Mouse (Mus musculus) limb, embryonic 11.5 days (tissue): ENCODE measurements at regions not wholly inside any gene's neighbourhood (a gene's known extent, or its start where the extent isn't known, plus 50 kb on each side); places are given as distances from the start of the nearest gene placed in this dataset.
A peak's percentile ranks its signal among the peaks of the same experiment; 100 is the strongest.

Experiments used
- ATAC-seq: fragments of 200-750 bp; cut with Nextera tagmentation; 2 replicates; pipeline ENCODE4 v1.8.0; 2017; ENCODE audit warnings: low read depth; ENCODE audit not compliant: insufficient number of reproducible peaks, low FRiP score, low TSS enrichment
- DNase-seq: peaks from one replicate; pipeline ENCODE4 v3.0.0-alpha.2; 2015; ENCODE audit warnings: low spot score
- H3K27ac ChIP-seq: fragments of 300-500 bp; sonication (generic); replicated peaks from 2 replicates; pipeline ENCODE4 v1.5.1; 2014; ENCODE audit warnings: low read depth, mild to moderate bottlenecking, low read length
- H3K27me3 ChIP-seq: fragments of 300-500 bp; sonication (generic); 2 replicates; pipeline ENCODE4 v1.6.1; 2014; ENCODE audit warnings: mild to moderate bottlenecking, low read length, mixed read lengths; ENCODE audit not compliant: control insufficient read depth, insufficient read depth
- H3K36me3 ChIP-seq: fragments of 300-500 bp; sonication (generic); 2 replicates; pipeline ENCODE4 v1.6.1; 2014; ENCODE audit warnings: mild to moderate bottlenecking, low read length, moderate library complexity, mixed read lengths; ENCODE audit not compliant: control insufficient read depth, insufficient read depth
- H3K4me1 ChIP-seq: fragments of 300-500 bp; sonication (generic); 2 replicates; pipeline ENCODE4 v1.6.1; 2014; ENCODE audit warnings: low read length, mixed read lengths; ENCODE audit not compliant: control insufficient read depth, insufficient read depth
- H3K4me2 ChIP-seq: fragments of 300-500 bp; sonication (generic); 2 replicates; pipeline ENCODE4 v1.6.1; 2014; ENCODE audit warnings: low read depth, mild to moderate bottlenecking, moderate library complexity; ENCODE audit not compliant: severe bottlenecking
- H3K4me3 ChIP-seq: fragments of 300-500 bp; sonication (generic); 2 replicates; pipeline ENCODE4 v1.5.1; 2014; ENCODE audit warnings: low read depth, low read length
- H3K9ac ChIP-seq: fragments of 300-500 bp; sonication (generic); 2 replicates; pipeline ENCODE4 v1.6.1; 2014; ENCODE audit warnings: mild to moderate bottlenecking, low read length
- H3K9me3 ChIP-seq: fragments of 300-500 bp; sonication (generic); 2 replicates; pipeline ENCODE4 v1.6.1; 2016; ENCODE audit warnings: low read length; ENCODE audit not compliant: control insufficient read depth
- WGBS: fragments of 180-500 bp; shearing (Covaris S2); extraction: QIAGEN DNeasy Blood & Tissue Kit; methylation state at CpG from one replicate; pipeline ENCODE4 v1.1.7; 2014; 5-methylcytosine and 5-hydroxymethylcytosine counted together

DNA sequence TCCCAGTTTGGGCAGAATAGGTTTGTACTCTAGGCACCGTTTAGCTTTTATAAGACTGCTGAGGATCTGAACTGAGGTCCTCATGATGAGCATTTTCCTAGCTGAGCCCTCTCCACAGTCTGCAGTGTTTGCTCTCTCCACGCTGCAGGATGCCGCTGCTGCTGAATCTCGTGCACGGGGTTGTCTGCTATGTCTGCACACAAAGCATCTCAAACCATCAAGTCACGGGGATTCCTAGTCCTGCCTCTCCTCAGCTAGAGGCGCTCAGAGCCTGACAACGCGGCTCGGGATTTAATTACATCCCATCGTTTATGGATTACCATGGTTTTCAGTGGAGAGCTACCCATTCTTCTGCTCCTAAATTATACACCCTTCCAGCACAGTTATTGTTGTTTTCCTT lies 175.6 kb downstream of the Rnf144b start:
- Histone ChIP-seq H3K27ac (no peak overlapping the region), H3K4me2 (no peak overlapping the region), H3K4me3 (no peak overlapping the region), H3K9ac (no peak overlapping the region), H3K4me1 (peaks cover 5% of the 10 kb centered on the region; the same call in 1 of the 2 replicates), H3K36me3 (no peaks in the 10 kb centered on the region), H3K9me3 (no peaks in the 10 kb centered on the region), H3K27me3 (no peaks in the 10 kb centered on the region)
- no peak for ATAC-seq
- WGBS, result 66% methylated on average over 11 of the region's 11 CpGs
- no peak for DNase-seq

GRCm38 (mm10) chr13:47300486-47300885 lies 178.0 kb downstream of the Rnf144b start:
- H3K4me3 ChIP-seq, result no peak overlapping the region
- no peak overlapping the region for H3K4me2 ChIP-seq
- H3K36me3 ChIP-seq, result no peaks in the 10 kb centered on the region
- ATAC-seq (no peak), DNase-seq (no peak)
- H3K9ac ChIP-seq, result no peak overlapping the region
- H3K27ac ChIP-seq, result no peak overlapping the region
- no peaks in the 10 kb centered on the region for H3K27me3 ChIP-seq
- no peaks in the 10 kb centered on the region for H3K9me3 ChIP-seq
- 83% methylated on average over 2 of the region's 2 CpGs for WGBS
- peaks cover 5% of the 10 kb centered on the region; the same call in 1 of the 2 replicates for H3K4me1 ChIP-seq

DNA sequence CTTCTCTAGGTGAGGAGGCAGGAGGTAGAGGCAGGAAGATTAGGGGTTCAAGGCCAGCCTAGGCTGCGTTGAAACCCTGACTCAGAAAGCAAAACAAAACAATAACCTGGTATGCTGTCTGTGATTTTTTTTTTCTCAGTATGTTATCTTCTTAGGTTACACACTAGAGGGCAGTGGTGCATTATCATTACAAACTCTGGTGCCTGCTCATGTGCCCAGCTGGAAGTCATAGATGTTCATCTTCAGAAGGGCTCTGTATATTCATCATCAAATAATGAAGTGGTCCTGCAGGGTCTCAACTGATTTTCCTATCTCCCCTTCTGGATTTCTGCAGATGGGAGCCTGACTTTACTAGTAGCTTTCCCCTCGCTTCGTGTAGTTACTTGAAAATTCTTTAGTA lies 178.6 kb downstream of the Rnf144b start:
- no peak overlapping the region for H3K9ac ChIP-seq
- no peak overlapping the region for H3K4me3 ChIP-seq
- no peak for DNase-seq
- WGBS, result 70% methylated on average over 3 of the region's 3 CpGs
- H3K4me2 ChIP-seq, result no peak overlapping the region
- no peaks in the 10 kb centered on the region for H3K36me3 ChIP-seq
- no peaks in the 10 kb centered on the region for H3K9me3 ChIP-seq
- no peak overlapping the region for H3K27ac ChIP-seq
- H3K27me3 ChIP-seq, result no peaks in the 10 kb centered on the region
- H3K4me1 ChIP-seq, result peaks cover 5% of the 10 kb centered on the region; the same call in 1 of the 2 replicates
- no peak for ATAC-seq

GRCm38 (mm10) chr13:47309492-47309891 lies 187.0 kb downstream of the Rnf144b start:
- no peak overlapping the region for H3K4me2 ChIP-seq
- H3K27ac ChIP-seq, result no peak overlapping the region
- 87% methylated on average over 6 of the region's 6 CpGs for WGBS
- no peak overlapping the region for H3K4me3 ChIP-seq
- no peaks in the 10 kb centered on the region for H3K9me3 ChIP-seq
- no peaks in the 10 kb centered on the region for H3K36me3 ChIP-seq
- no peak for DNase-seq
- ATAC-seq, result no peak
- H3K4me1 ChIP-seq, result peaks cover 11% of the 10 kb centered on the region
- no peaks in the 10 kb centered on the region for H3K27me3 ChIP-seq
- H3K9ac ChIP-seq, result no peak overlapping the region

DNA sequence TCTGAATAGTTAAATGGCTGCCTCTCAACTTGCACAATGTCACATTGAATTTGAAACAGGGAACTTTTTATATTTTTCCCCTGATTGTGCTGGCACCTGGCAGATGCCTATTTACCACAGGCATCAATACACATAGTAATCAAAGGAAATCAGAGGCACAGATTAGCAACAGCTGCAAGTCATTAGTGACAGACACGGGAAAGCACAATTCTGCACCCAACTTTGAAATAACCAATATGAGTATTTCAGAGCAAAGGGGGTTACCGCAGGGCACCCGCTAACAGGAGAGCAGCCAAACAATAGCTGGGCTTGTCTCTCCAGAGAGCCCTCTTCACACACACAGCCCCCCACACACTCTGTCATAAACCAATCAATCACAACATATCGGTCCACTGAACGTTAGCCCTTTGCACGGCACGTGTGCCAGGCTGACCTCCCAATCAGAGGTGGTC lies 188.3 kb downstream of the Rnf144b start:
- H3K36me3 ChIP-seq, result no peaks in the 10 kb centered on the region
- peak; percentile 49 for DNase-seq
- no peak overlapping the region for H3K27ac ChIP-seq
- H3K9me3 ChIP-seq, result no peaks in the 10 kb centered on the region
- WGBS, result 19% methylated on average over 7 of the region's 7 CpGs
- no peak overlapping the region for H3K4me2 ChIP-seq
- peak; percentile 21; the same call in 1 of the 2 replicates for ATAC-seq
- H3K9ac ChIP-seq, result no peak overlapping the region
- no peaks in the 10 kb centered on the region for H3K27me3 ChIP-seq
- H3K4me3 ChIP-seq, result no peak overlapping the region
- peaks cover 11% of the 10 kb centered on the region for H3K4me1 ChIP-seq

DNA sequence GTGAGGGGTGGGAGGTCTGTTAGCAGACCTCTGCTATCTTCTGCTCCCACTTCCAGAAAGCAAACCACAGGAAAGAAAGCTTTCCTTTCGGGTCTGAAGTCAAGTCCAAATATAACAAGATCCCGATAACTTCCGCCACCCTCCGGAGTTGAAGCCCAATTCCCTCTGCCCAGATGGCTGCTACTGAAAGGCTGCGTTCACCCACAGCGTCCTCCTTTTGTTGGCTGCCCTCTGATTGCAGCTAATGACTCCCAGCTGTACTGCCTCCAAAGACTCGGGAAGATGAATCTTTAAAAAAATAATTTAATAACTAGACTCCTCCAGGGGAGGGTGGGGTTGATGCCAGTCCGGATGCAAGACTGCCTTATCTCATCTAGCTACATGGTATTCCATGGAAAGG lies 197.1 kb downstream of the Rnf144b start:
- no peak overlapping the region for H3K4me3 ChIP-seq
- H3K9me3 ChIP-seq, result no peaks in the 10 kb centered on the region
- ATAC-seq, result no peak
- H3K36me3 ChIP-seq, result no peaks in the 10 kb centered on the region
- H3K4me2 ChIP-seq, result no peak overlapping the region
- no peaks in the 10 kb centered on the region for H3K4me1 ChIP-seq
- DNase-seq, result no peak
- no peaks in the 10 kb centered on the region for H3K27me3 ChIP-seq
- H3K9ac ChIP-seq, result no peak overlapping the region
- no peak overlapping the region for H3K27ac ChIP-seq
- WGBS, result 53% methylated on average over 8 of the region's 8 CpGs

- ATAC-seq (no peak), DNase-seq (no peak)
- 89% methylated on average over 1 of the region's 1 CpGs for WGBS
- Histone ChIP-seq H3K4me3 (no peak overlapping the region), H3K36me3 (no peaks in the 10 kb centered on the region), H3K4me1 (no peaks in the 10 kb centered on the region), H3K9me3 (no peaks in the 10 kb centered on the region), H3K27me3 (no peaks in the 10 kb centered on the region), H3K27ac (no peak overlapping the region), H3K4me2 (no peak overlapping the region), H3K9ac (no peak overlapping the region)
These were observed 199.4 kb downstream of the Rnf144b start for GRCm38 (mm10) chr13:47321876-47322275.

GRCm38 (mm10) chr13:47335996-47336684 lies 213.7 kb downstream of the Rnf144b start:
- Histone ChIP-seq H3K27ac (no peak overlapping the region), H3K9me3 (no peaks in the 10 kb centered on the region), H3K27me3 (no peaks in the 10 kb centered on the region), H3K4me2 (no peak overlapping the region), H3K36me3 (no peaks in the 10 kb centered on the region), H3K4me3 (no peak overlapping the region), H3K4me1 (no peaks in the 10 kb centered on the region), H3K9ac (no peak overlapping the region)
- no peak for DNase-seq
- WGBS, result 83% methylated on average over 16 of the region's 16 CpGs
- ATAC-seq, result no peak
